Mouse (Mus musculus): ENCODE data around the gene B4galnt1. TPM values are rescaled to one million over a fixed set of nuclear protein-coding genes. Genes with fewer than 3 reads are reported as not detected.

B4galnt1 gene
- total RNA-seq, 2 experiments from 2014 or later, result 108 to 110 TPM

GRCm38 (mm10) chr10:127205373-127205772, 40.3 kb downstream of the B4galnt1 start:
- no peak for DNase-seq (ENCODE audit: low spot score in 2 of 2)

GRCm38 (mm10) chr10:127208921-127209320, 43.9 kb downstream of the B4galnt1 start:
- DNase-seq (ENCODE audit: low spot score in 2 of 2), result no peak

GRCm38 (mm10) chr10:127209928-127210570, 45.0 kb downstream of the B4galnt1 start:
- DNase-seq (ENCODE audit: low spot score in 2 of 2), result no peak

GRCm38 (mm10) chr10:127210961-127211405, 46.0 kb downstream of the B4galnt1 start:
- no peak for DNase-seq (ENCODE audit: low spot score in 2 of 2)

- peak; percentile 79 to 87 for DNase-seq (ENCODE audit: low spot score in 2 of 2)
Measured at GRCm38 (mm10) chr10:127211414-127211854, 46.4 kb downstream of the B4galnt1 start, which contains the start of gene Pip4k2c. Gene Pip4k2c (minus strand): TSS chr10:127211585.

GRCm38 (mm10) chr10:127213272-127213671, 48.2 kb downstream of the B4galnt1 start:
- DNase-seq (ENCODE audit: low spot score in 2 of 2), result no peak

GRCm38 (mm10) chr10:127213704-127214421, 48.8 kb downstream of the B4galnt1 start:
- DNase-seq (ENCODE audit: low spot score in 2 of 2), result no peak

- no peak for DNase-seq (ENCODE audit: low spot score in 2 of 2)
Measured at GRCm38 (mm10) chr10:127214422-127214803, 49.4 kb downstream of the B4galnt1 start.

GRCm38 (mm10) chr10:127216456-127216855, 51.4 kb downstream of the B4galnt1 start:
- DNase-seq (ENCODE audit: low spot score in 2 of 2), result no peak

- no peak for DNase-seq (ENCODE audit: low spot score in 2 of 2)
Measured at GRCm38 (mm10) chr10:127217177-127217576, 52.2 kb downstream of the B4galnt1 start.

- DNase-seq (ENCODE audit: low spot score in 2 of 2), result no peak
Measured at GRCm38 (mm10) chr10:127218339-127218738, 53.3 kb downstream of the B4galnt1 start.

Other genes with a start within 250 kb of the B4galnt1 start
- 10 to 100 TPM; 90.7 to 93.6 TPM for gene Ctdsp2, start 186.5 kb upstream of the B4galnt1 start, total RNA-seq (2021)
- gene Avil, start 164.5 kb upstream of the B4galnt1 start, total RNA-seq (2021), result under 1 TPM; 0.48 to 0.62 TPM
- gene Tsfm, start 134.4 kb upstream of the B4galnt1 start, total RNA-seq (2021), result 10 to 100 TPM; 27.4 to 31.9 TPM
- gene Mettl1, start 123.8 kb upstream of the B4galnt1 start, total RNA-seq (2021), result 10 to 100 TPM; 10.2 to 10.9 TPM
- under 1 TPM; 0.36 to 0.41 TPM for gene Eef1akmt3, start 123.7 kb upstream of the B4galnt1 start, total RNA-seq (2021)
- 1 to 10 TPM in 1 of 2 experiments, under 1 TPM in 1; 0.74 to 1.0 TPM for gene Cyp27b1, start 117.0 kb upstream of the B4galnt1 start, total RNA-seq (2021)
- 10 to 100 TPM; 31.8 to 34.9 TPM for gene March9, start 105.0 kb upstream of the B4galnt1 start, total RNA-seq (2021)
- 100 to 1,000 TPM; 120 to 123 TPM for gene Cdk4, start 101.7 kb upstream of the B4galnt1 start, total RNA-seq (2021)
- 10 to 100 TPM; 62.7 to 65.4 TPM for gene Tspan31, start 95.0 kb upstream of the B4galnt1 start, total RNA-seq (2021)
- gene Agap2, start 89.9 kb upstream of the B4galnt1 start, total RNA-seq (2021), result 100 to 1,000 TPM; 719 to 736 TPM
- gene Os9, start 44.1 kb upstream of the B4galnt1 start, total RNA-seq (2021), result 100 to 1,000 TPM; 100 to 103 TPM
- 1 to 10 TPM; 4.6 to 5.9 TPM for gene Slc26a10, start 15.4 kb downstream of the B4galnt1 start, total RNA-seq (2021)
- 100 to 1,000 TPM; 196 to 200 TPM for gene Arhgef25, start 24.9 kb downstream of the B4galnt1 start, total RNA-seq (2021)
- 100 to 1,000 TPM; 200 to 207 TPM for gene Dtx3, start 30.5 kb downstream of the B4galnt1 start, total RNA-seq (2021)
- gene Pip4k2c, start 46.4 kb downstream of the B4galnt1 start, total RNA-seq (2021), result 10 to 100 TPM; 65.7 to 69.2 TPM
- 100 to 1,000 TPM; 413 to 455 TPM for gene Kif5a, start 98.1 kb downstream of the B4galnt1 start, total RNA-seq (2021)
- gene Dctn2, start 101.1 kb downstream of the B4galnt1 start, total RNA-seq (2021), result 100 to 1,000 TPM; 298 to 304 TPM
- gene Mbd6, start 123.8 kb downstream of the B4galnt1 start, total RNA-seq (2021), result 10 to 100 TPM; 46.0 to 53.3 TPM
- gene Mars, start 146.6 kb downstream of the B4galnt1 start, total RNA-seq (2021), result 10 to 100 TPM; 56.3 to 59.4 TPM
- 1 to 10 TPM in 1 of 2 experiments, under 1 TPM in 1; 0.99 to 1.1 TPM for gene Arhgap9, start 156.7 kb downstream of the B4galnt1 start, total RNA-seq (2021)
- 1 to 10 TPM; 2.0 to 3.3 TPM for gene Gli1, start 176.7 kb downstream of the B4galnt1 start, total RNA-seq (2021)
- under 1 TPM in 1 of 2 experiments, not detected in 1; 0.07 TPM for gene Inhbe, start 189.2 kb downstream of the B4galnt1 start, total RNA-seq (2021)
- not detected for gene Inhbc, start 205.2 kb downstream of the B4galnt1 start, total RNA-seq (2021)
- 100 to 1,000 TPM; 161 to 186 TPM for gene R3hdm2, start 215.1 kb downstream of the B4galnt1 start, total RNA-seq (2021)